Mouse (Mus musculus) brain, embryonic 14.5 days (tissue): ENCODE measurements at regions not wholly inside any gene's neighbourhood (a gene's known extent, or its start where the extent isn't known, plus 50 kb on each side); places are given as distances from the start of the nearest gene placed in this dataset.

Source experiments
- CTCF ChIP-seq: fragments of 200-500 bp; IDR thresholded peaks from 2 replicates; pipeline ENCODE4 v1.5.1; 2012; ENCODE audit warnings: inconsistent platforms, mild to moderate bottlenecking, moderate library complexity, borderline replicate concordance; ENCODE audit not compliant: insufficient read depth, insufficient read length; ENCODE audit errors: extremely low read depth
- POLR2A ChIP-seq: fragments of 200-500 bp; IDR thresholded peaks from 2 replicates; pipeline ENCODE4 v1.6.1; 2012; ENCODE audit warnings: mild to moderate bottlenecking, inconsistent platforms, borderline replicate concordance; ENCODE audit not compliant: poor library complexity, insufficient read depth, insufficient read length, severe bottlenecking; ENCODE audit errors: extremely low read depth

DNA sequence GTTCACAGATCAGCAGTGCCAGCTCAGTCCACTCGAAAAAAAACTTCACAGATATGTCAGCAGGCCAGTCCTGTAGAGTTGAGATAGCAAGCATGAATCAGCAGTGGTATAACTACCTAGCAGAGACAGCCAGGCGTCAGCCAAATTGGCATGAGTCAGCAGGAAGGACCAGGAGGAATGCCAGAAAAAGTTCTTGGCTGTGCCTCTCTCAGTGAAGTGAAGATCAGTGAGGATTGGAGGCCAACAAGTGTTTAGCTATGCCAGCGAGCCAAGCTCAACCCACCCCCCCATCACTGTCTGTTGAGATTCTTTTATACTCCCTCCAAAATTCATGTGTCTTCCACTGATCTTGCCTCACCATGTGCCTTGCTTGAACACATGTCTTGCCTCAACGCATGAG is 82.8 kb downstream of the Fam84a start:
- TF ChIP-seq POLR2A (no peak), CTCF (no peak)
